Mouse (Mus musculus): ENCODE results near the gene Usp40.

GRCm38 (mm10) chr1:88008735-88009134, 384 bp upstream of the Usp40 start:
- no peak for TF ChIP-seq ZC3H11A (IDR thresholded peaks at IDR 0.05; ENCODE audit: borderline replicate concordance, low read depth, low read length)
- TF ChIP-seq CHD2 (IDR thresholded peaks at IDR 0.05; ENCODE audit: low read depth, low read length) = no peak
